Mouse (Mus musculus): ENCODE results near the gene Itpr1.
A peak's percentile ranks its signal among the peaks of the same experiment; 100 is the strongest.

The Itpr1 gene

DNA sequence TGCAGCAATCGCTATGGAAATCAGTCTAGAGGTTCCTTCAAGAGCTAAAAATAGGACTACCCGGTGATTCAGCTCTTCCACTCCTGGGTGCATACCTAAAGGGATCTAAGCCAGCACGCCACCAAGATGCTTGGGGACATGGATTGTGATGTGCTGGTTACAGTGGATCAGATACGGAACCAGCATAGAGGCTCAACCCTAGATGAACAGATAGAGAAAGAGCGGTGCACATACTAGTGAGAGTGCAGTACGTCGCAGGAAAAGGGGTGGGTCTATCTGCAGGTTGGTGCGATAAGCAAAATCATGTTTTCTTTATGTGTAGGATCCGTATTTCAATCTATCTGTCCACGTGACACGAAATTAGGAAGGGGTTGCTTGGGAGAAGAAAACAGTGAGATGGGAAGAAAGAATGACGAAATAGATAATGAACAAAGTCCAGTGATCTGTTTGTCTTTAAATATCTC is 113.1 kb downstream of the Itpr1 start:
- DNase-seq, result no peak

DNA sequence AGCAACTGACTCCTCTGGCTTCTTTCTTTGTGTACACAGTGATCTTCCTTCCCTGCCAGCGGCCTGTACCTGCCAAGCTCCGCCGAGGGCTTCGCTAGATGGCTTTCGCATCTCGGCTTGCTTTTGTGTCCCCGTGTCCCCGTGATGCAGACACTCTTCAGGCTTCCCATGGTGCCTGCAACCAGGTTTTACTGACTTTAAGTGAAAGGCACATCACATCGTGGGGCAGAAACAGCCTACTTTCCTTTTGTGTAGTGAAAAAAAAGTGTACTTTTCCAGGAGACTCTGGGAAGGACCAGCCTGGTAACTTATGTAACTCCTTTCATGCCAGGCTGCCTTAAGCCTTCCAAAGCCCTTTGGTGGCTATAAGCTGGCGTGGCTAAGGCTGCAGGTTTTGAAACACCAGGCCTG is 113.9 kb downstream of the Itpr1 start:
- DNase-seq, result no peak

DNA sequence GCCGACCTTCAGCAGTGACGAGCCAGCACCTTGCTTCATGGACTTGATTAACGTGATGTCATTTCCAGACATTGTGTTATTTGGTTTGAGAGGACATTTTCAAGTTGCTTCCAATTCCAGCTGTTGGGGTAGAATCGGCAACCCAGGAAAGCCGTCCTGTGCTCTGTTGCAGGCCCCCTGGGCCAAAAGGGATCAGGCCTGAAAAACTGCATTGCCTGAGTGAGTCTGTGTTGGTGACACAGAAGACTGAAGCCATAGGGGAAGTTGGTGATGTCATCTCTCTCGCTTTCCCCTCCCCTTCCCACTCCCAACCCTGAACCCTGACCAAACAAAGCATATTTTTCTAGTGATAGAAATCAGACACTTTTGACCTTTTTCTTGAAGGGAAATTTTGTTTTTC is 114.7 kb downstream of the Itpr1 start:
- DNase-seq, result no peak

DNA sequence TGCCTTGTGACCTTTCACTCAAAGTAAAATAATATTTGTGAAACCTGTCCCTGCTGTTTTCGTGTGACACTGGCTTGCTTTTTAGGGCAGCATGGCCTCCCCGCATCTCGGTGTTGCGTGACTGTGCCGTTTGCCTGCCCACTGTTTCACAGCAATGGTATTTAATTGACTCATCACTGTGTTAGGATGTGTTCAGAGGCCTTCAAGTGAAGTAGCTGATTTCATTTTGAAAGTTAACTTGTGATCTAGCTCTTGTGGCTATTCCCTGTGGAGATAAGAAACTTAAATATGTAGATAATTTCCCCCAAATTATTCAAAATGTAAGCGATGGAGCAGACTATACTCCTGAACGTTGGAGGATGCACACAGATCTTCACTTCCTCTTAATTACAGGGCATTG is 115.4 kb downstream of the Itpr1 start:
- no peak for DNase-seq

DNA sequence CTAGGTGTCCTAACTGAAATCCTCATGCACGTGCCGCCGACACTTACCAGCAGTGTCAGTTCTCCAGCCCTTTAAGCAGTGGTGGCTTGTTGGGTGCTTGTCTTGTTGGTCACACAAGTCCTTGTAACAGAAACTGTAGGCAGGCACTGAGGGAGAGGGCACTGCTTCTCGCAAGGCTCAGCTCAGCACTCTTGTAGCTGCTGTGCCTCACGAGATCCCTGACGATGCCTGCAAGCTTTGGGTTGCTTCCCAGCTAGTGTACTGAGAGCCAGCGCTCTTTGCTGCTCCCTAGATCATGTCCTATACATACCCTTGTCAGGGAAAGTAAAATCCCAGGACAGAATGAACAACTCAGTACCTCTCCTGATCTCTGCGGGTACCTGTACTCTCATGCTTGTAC is 117.6 kb downstream of the Itpr1 start:
- no peak for DNase-seq

DNA sequence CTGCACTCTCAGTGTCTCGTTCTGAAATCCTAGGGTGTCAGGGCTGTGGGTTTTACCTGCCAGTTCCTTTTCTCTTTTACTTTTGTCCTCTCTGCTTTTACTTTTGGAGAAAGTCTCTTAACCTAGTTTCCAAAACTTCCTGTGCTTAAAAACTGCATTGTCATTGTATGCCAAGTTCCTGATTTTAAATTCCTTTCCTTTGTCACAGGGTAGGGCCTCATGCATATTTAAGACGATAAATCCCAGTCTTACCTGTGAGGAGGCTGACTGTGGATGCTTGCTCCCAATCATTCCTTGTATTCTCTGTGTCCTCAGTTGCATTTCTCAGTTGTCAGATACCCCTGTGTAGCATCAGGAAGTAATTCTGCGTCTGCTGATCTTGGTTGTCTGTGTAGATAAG is 118.4 kb downstream of the Itpr1 start:
- DNase-seq, result no peak

DNA sequence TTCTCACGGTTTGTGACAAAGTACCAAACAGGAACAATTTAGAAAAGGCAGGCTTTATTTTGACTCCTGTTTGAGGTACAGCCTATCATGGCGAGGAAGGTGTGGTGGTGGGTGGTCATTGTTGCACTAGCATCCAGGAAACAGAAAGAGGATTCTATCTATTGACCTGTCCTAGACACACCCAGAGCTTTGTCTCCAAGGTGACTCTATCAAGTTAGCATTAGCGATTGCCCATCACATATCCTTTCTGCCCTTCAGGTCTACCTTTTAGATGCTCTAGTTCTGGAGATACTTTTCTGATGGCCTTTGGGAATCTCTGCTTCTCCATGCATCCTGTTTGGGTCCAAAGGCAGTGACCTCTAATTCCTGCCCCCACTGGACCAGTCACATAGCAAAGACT is 121.2 kb downstream of the Itpr1 start:
- DNase-seq, result no peak

DNA sequence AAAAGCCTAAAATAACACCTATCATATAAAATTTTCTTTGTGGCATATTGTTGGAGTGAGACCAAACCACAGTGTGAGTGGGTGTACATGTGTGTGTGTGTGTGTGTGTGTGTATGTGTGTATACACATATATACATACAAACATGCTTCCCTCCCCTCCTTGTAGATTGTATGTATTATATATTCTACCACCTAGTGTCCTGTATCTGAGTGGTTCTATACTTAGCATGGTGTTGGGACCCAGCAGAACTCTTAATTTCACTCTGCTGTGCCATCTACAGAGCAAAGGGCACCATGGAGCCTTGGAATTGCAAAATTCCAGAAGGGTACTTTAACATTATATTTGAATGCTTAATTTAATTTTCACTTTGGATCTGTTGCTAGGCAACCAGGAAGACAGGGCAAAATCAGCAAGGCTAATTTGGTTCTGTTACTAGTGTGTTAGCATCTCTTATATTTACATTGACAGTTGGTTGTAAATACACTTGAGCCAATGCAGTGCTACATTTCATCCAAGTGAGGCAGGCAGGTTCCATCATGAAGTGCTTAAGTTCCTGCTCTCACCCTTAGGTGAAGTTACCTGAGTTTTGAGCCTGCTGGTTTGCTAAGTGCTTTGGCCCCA is 122.4 kb downstream of the Itpr1 start:
- DNase-seq, result no peak

DNA sequence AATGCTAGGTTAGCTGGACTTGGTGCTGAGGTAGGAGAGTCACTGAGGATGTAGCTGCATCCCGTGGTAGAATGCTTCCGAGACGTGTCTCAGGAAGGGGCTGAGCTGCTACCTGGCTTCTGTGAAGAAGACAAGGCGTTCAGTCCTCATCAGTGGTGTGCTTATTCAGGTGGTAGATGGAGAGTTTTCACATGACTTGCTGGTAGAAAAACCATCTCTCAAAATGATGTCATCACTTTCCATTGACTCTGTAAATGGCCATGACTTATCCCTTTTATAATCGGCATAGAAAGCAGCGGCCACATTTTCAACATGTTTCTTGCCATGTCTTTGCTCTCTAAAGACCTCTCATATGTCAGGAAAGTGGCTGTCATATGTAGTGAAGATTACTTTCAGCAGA is 123.6 kb downstream of the Itpr1 start:
- DNase-seq, result no peak

DNA sequence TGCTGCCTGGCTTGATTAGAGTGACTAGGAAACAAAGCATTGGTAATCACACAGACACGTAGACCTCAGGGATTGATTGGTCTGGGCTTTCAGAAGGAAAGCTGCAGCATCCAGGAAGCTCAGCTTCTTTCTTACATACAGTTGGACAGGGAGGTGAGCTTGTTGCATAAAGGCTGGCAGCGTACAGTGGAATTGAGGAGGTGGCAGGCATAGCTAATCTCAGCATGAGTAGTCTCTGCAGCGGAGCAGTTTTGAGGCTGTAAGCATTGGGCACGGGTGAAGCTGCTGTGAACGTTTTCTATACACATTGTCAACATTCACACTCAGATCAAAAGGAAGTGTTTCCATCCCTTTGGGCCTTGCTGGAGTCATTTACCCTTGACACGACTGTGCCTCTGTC is 124.4 kb downstream of the Itpr1 start:
- DNase-seq, result no peak

DNA sequence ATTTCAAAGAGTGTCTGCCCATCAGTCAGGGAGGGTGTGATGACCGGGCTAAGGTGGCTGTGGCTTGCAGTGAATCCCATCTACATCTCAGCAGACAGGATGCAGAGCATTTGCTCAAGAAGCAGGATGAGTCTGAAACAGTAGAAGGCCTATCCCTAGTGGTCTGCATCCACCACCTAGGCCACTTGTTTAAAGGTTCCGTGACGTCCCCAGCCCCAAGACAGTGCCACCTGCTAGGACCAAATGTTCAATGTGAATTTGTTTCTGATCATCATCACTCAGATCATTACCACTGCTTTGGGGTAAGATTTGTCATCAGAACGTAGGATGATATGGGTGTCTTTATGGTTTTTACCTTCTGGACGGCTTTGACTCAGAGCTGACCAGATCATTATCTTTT is 125.5 kb downstream of the Itpr1 start:
- DNase-seq, result no peak

DNA sequence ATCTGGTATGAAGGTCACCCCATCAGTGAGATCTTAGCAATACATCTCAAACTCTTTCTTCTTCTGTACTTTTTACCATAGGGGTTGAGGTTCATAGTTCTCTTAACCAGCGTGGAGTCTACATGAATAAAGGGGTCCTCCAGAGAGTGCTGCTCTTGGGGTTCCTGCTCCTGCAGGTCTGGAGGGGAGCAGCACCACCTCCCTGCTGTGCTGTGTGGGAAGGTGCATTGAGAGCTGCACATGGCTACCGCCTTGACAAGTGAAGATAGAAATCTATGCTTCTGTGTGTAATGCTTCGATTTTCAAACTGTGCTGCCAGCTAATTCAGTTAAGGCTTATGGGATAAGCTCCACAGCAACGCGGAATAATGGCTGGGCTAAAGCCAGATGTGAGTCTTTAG is 130.1 kb downstream of the Itpr1 start:
- no peak for DNase-seq

DNA sequence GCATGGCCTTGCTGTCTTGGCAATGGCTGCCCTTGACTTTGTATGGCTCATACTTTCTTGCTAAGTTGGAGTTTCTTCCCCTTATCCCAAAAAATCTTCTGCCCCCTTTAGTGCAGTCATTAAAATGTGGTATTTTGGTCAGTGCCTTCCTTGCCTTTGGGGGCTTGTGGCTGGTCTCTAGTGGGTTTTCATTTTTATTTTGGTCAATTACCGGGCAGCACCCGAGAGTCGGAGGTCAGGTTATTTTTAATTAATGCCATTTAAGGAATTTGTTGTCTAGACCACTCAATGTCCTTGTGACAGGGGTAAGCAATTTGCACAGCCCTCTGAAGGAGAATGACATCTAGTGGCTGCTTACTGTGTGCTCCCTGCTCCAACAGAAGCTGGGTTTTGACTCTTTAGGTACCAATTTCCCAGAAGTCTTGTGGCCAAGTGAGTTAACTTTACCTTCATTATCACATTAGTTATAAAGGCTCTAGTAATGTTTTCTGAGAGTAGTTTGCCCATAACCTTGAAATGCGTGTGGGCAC is 130.9 kb downstream of the Itpr1 start:
- peak in 1 of 2 experiments; percentile 22 for DNase-seq

DNA sequence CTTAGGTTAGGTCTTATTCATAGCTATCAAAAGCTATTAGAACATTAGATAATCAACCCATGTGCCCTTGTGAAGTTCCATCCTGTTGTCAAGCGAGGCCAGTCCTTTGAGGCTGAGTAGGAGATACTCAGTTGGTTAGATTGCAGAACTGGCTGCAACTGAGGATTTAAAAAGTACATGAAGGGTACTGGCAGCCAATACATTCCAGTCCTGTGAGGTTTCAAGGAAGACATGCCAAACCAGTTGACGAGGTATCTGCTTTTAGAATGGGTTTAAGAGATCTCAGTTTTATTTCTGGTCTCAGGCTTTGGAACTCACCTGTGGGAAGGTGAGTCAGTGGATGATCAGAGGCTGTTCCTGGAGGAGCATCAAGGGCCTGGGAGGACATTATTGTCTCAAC is 137.9 kb downstream of the Itpr1 start:
- no peak for DNase-seq

DNA sequence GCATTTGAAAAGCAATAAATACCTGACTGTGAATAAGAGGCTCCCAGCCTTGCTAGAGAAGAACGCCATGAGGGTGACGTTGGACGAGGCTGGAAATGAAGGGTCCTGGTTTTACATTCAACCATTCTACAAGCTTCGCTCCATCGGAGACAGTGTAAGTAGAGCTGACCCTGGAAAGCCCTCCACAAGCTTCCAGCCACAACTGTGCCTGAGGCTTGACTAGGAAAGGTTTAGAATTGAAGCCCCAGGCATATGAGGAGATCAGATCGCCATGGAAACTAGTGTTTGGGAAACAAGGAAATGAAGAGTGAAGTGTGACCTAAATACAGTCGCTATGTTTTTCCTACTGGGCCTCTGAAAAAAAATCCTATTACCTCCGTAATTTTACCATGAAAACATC is 139.1 kb downstream of the Itpr1 start:
- DNase-seq, result no peak

DNA sequence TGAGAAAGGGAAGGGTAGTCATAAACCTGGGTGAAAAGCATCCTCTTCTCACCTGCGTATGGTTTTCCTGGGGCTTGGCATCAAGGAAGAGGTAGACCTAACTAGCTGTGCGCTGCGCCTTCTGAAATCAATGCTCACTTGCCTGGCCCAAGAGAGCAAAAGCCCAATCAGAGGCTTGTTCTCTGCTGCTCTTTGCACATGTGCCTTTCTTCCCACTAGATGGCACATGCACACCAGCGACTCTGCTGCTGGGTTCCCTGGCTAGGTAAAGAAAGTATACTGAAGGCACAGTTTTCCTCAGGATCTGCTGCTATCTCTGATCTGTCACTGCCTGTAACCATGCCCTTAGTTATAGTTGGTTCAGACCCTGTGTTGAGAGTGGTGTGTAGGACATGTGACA is 154.5 kb downstream of the Itpr1 start:
- peak; percentile 13 to 19 for DNase-seq

DNA sequence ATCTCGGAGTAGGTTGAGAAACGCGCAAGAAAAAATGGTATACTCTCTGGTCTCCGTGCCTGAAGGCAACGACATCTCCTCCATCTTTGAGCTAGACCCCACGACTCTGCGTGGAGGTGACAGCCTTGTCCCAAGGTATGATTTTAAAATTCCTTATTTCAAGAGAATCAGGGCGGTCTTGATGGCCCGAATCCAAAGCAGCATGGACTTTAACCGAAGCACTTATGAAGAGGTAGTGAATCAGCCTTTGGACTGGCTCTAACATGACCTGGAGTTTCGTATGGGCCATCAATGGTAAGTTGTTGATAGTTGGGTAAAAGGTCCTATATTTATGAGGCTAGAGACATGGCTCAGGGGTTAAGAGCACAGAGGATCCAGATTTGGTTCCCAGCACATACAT is 156.1 kb downstream of the Itpr1 start:
- DNase-seq, result no peak

DNA sequence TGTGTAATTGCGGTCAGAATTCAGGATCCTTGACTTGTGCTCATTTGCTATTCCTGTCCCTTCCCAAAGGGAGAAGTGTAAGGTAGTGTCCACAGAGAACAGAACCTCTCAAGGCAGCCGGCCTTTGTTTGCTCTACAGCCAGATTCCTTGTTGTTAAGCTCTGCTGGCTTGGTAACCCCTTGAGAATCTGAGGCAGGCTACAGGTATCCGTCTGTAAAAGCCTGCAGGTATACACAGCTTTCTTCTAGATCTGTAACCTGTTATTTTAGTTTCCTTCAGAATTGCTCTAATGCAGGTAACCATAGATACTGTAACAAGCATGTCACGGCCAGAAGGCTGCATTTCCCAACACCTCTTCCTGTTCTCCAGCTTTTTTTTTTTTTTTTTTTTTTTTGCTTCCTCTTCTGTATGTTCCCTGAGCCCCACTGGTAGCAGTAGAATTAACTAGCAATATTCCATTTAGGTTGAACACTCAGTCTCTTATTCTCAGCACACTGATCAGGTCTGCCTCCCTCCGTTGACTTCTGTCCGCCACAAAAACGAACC is 158.5 kb downstream of the Itpr1 start:
- no peak for DNase-seq

DNA sequence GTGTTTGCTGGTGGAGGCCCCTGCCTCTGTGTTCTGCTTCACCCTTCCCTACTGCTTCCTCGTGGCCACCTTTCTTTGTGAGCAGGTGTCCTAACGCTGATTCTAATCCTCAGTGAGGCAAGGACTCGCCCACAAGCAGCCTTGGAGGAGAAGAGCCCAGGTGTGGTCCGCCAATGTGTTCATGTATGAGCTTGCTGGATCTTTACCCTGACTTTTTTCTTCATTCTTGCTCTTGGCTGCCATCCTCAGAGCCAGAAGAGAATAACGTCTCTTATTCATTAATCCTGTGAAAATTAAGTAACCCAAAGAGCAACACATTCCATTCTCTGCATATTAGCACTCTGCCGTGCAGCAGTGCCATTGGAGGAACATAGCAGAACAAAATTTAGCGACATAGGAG is 161.1 kb downstream of the Itpr1 start:
- no peak for DNase-seq

DNA sequence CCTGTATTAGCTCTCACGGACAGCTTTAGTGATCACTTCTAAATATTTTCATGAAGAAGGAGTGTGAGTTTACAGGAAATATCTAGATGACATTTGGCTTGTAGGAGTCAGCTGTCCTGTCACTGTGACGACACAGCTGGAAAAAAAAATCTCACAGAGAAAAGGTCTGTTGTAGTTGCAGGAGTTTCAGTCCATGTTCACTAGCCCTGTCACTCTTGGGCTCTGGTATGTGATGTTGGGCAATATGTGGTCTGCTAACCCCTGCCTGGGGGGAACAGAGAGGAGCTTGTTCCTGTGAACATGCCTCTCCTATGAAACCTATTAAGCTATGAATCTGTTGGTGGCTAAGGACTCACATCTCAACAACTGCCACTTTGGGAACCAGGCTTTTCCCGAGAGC is 166.1 kb downstream of the Itpr1 start:
- DNase-seq, result peak in 1 of 2 experiments; percentile 10

DNA sequence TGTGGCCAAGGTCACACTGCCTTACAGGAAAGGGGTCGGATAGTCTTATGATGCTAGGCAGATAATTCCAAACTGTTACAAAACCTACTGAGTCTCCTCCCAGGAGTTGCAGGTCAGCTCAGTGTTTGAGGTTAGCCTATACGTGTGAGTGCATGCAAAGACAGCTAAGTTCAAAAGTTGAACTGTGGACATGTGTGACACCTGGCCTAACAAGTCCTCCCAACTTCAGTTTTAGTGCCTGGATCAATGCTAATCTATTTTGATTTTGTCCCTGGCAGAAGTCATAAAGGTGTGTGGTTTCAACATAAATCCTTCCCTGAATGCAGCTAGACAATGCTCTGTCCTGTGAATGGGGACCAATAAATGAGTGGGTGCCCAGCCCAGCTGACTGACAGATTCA is 167.3 kb downstream of the Itpr1 start:
- no peak for DNase-seq

DNA sequence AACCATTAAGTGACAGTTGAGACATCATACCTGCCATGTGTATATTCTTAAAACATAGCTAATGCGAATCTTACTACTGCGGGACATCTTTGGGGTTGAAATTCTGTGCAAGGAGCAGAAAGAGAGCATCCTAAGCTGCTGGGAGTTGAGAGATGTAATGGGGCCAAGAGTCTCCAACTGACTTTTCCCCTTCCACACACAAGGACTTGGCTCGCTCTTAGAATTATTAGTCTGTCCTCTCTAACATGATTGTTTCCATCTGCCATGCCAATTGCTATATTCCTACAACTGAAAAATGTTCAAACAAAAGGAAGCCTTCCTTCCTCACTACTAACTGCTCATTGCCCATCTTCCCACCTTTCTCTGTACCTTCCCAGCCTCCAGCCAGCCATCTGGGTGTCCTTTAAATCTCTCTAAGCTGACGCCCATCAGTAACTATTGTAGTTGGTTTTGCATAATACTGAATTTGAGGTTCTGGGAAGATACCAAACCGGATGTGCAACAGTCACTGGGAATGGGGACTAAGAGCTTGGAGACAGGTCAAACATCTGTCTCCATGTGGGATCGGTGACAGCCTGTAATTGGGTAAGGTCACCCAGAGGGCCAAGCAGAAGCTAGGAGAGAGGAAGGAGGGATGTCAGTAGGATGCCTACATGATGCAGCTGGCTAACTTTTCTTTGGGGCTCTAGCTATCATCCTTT is 177.9 kb downstream of the Itpr1 start:
- peak; percentile 44 to 52 for DNase-seq

DNA sequence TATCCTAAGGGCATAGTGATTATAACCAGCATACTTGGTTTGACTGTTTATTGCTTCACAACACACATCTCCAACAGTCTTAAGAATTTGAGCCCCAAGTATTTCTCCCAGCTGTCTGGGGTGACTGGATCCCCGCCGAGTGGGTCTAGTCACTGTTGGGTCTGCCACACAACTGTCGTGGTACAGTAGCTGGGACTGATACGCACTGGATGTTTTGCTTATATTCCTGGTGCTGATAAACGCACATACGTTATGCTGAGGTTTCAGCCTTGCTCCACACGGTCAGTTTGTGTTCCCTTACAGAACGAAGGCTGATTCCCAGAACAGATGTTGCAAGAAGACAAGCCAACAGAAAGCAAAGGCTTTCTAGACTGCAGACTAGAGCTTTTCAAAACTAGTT is 180.2 kb downstream of the Itpr1 start:
- no peak for DNase-seq

DNA sequence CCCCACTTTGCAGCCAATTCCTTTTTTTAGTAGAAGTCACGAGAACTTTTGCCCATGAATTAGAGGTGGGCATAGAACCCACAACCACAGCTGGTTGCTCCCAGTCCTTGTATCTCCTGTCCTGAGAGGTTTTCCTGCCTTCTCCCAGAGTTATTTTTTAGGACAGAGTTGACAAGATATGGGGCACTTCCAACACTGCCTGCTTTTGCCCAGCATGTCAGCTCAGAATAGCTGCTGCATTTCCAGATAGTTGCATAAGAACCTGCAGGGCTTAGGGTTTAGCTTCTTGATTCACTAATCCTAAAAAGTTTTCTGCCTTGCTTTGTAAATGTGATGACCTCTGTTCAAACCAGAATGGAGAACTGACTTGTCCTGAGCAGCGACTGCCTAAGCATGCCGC is 185.1 kb downstream of the Itpr1 start:
- DNase-seq, result no peak

All from kidney, postnatal 4 days (tissue).